Mouse (Mus musculus) embryonic facial prominence, embryonic 14.5 days (tissue): ENCODE measurements around the gene Gm20605. TPM values are rescaled to one million over a fixed set of nuclear protein-coding genes. Genes with fewer than 3 reads are reported as not detected.

Source experiments
- ATAC-seq: fragments of 200-750 bp; cut with Nextera tagmentation; 2 replicates; pipeline ENCODE4 v1.8.0; 2017; ENCODE audit warnings: low read depth, moderate number of reproducible peaks, moderate TSS enrichment
- DNase-seq: peaks from one replicate; pipeline ENCODE4 v3.0.0-alpha.2; 2015; ENCODE audit warnings: low spot score
- H3K27ac ChIP-seq: fragments of 300-500 bp; sonication (generic); replicated peaks from 2 replicates; pipeline ENCODE4 v1.5.1; 2014; ENCODE audit warnings: low read depth, mild to moderate bottlenecking, low read length, moderate library complexity
- H3K27me3 ChIP-seq: fragments of 300-500 bp; sonication (generic); replicated peaks from 2 replicates; pipeline ENCODE4 v1.6.1; 2014; ENCODE audit warnings: low read length; ENCODE audit not compliant: control insufficient read depth, insufficient read depth
- H3K36me3 ChIP-seq: fragments of 300-500 bp; sonication (generic); 2 replicates; pipeline ENCODE4 v1.6.1; 2014; ENCODE audit warnings: low read length, mixed read lengths; ENCODE audit not compliant: control insufficient read depth, insufficient read depth
- H3K4me1 ChIP-seq: fragments of 300-500 bp; sonication (generic); 2 replicates; pipeline ENCODE4 v1.6.1; 2014; ENCODE audit warnings: antibody characterized with exemption, low read length; ENCODE audit not compliant: control insufficient read depth, insufficient read depth
- H3K4me2 ChIP-seq: fragments of 300-500 bp; sonication (generic); 2 replicates; pipeline ENCODE4 v1.6.1; 2014; ENCODE audit warnings: low read depth, mild to moderate bottlenecking, low read length, moderate library complexity, mixed read lengths
- H3K4me3 ChIP-seq: fragments of 300-500 bp; sonication (generic); 2 replicates; pipeline ENCODE4 v1.5.1; 2014; ENCODE audit warnings: low read depth, mild to moderate bottlenecking, low read length
- H3K9ac ChIP-seq: fragments of 300-500 bp; sonication (generic); 2 replicates; pipeline ENCODE4 v1.6.1; 2014; ENCODE audit warnings: low read depth, mild to moderate bottlenecking, low read length, moderate library complexity, mixed read lengths
- H3K9me3 ChIP-seq: fragments of 300-500 bp; sonication (generic); 2 replicates; pipeline ENCODE4 v1.6.1; 2016; ENCODE audit warnings: low read length; ENCODE audit not compliant: control insufficient read depth
- WGBS: fragments of 180-500 bp; shearing (Covaris S2); extraction: QIAGEN DNeasy Blood & Tissue Kit; methylation state at CpG from one replicate; pipeline ENCODE4 v1.1.7; 2014; 5-methylcytosine and 5-hydroxymethylcytosine counted together
- polyA plus RNA-seq: library from polyadenylated mRNA; unstranded; fragments of >200 nt; fragmentation: Nextera tagmentation; extraction: Ambion mirVana; gene quantifications from 2 replicates; pipeline ENCODE4 v1.2.1, GENCODE M21; 2014

Gm20605 gene
- polyA plus RNA-seq, 1 experiment from 2014 or later: 6.4 TPM

DNA sequence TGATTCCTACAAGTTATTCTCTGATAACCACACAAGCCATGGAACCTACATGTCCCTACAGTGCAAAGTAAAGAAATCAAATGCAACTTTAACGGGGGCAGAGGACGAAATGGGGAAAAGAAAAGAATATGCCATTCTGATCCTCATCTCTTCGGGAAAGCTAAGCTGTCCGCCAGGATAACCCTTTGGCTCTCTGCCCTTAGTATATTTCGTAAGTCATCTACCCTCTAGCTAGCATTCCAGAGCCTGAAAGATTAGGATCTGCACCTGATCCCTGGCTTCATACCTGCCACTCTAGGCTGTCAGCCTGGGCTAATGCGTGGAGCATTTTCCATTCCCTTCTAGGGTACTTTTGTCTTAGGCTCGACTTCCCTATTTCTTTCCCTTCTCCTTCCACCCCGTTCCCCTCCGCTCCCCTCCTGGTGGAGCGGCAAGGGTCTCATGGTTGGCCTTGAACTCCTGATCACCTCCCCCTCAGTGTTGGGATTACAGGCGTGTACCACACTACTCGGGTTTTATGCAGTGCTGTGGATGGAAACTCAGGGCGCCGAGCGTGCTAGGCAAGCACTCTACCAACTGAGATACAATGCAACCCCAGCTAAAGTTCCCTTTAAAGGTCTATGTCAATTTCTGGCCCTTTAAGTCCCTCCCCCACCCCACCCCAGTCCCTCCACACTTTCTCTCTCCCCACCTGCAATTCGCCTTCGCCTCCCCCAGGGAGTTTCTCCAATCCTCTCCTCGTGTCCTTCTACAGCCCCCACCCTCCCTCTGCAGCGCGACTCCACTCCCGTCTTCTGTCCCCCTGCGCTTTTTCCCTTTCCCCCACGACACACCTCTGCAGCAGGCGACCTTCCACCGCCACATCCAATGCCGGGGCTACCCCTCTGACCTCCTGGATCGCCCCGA lies 54.7 kb downstream of the Gm20605 start:
- no peaks in the 10 kb centered on the region for H3K27me3 ChIP-seq
- DNase-seq (no peak), ATAC-seq (no peak)
- WGBS: 10% methylated on average over 28 of the region's 28 CpGs
- peak overlapping the region; percentile 52; the same call in 1 of the 2 replicates for H3K27ac ChIP-seq
- H3K9ac ChIP-seq: peak overlapping the region; percentile 71
- H3K4me1 ChIP-seq: peaks cover 10% of the 10 kb centered on the region
- H3K9me3 ChIP-seq: no peaks in the 10 kb centered on the region
- H3K36me3 ChIP-seq: 0 out of 2 replicates have a peak, but pooled peaks cover 7% of the 10 kb centered on the region
- H3K4me3 ChIP-seq: peak overlapping the region; percentile 72
- H3K4me2 ChIP-seq: peak overlapping the region; percentile 95

DNA sequence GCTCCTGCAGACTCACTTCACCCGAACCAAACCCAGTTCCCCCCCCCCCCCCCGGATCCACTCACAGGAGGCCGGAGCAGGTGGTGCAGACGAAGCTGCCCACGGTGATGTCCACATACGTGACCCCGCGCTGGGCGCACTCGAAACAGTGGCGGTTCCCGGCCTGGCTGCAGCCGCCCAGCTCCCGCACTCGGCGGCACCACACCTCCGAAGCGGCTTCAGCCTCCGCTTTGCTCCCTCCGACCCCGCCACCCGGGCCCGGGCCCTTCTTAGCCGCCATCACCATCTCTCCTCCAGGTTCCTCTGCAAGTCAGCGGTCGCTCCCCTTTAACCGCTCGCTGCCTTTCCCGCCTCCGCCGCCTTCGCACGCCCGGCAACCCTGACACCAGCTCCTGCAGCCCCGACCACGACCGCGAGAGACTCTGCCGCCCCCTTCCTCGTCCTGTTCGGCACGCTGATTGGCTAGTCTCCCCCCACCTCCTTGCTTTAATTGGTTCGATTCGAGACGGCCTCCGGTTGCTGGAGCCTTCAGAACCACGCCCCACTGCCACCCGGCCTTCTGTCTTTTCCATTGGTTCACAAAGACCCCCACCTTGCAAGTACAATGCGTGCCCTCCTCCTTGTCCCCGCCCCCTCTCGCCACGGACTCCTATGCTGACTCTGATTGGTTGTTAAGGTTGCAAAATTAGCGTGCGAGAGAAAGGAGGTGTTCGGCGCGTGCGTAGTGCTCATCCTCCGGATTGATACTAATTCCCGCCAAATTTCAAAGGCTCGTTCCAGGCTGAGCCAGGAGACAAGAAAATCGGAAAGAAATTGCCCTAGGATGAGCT lies 55.5 kb downstream of the Gm20605 start, which contains the start of gene Agfg2:
TSS of gene Agfg2 (minus strand) at position 433 of the 830 bp plus-strand sequence.
- under 1% methylated on average over 57 of the region's 62 CpGs for WGBS
- Histone ChIP-seq H3K4me3 (peak within 1 kb of the TSS; percentile 72), H3K27me3 (no peaks in the 10 kb centered on the region), H3K9ac (peak within 1 kb of the TSS; percentile 71), H3K4me1 (peaks cover 10% of the 10 kb centered on the region), H3K4me2 (peak within 1 kb of the TSS; percentile 95), H3K9me3 (no peaks in the 10 kb centered on the region), H3K36me3 (0 out of 2 replicates have a peak, but pooled peaks cover 7% of the 10 kb centered on the region), H3K27ac (peak within 1 kb of the TSS; percentile 52; the same call in 1 of the 2 replicates)
- DNase-seq: peak; percentile 100
- ATAC-seq: peak; percentile 98

- Histone ChIP-seq H3K27me3 (no peaks in the 10 kb centered on the region), H3K4me2 (no peak overlapping the region), H3K27ac (no peak overlapping the region), H3K9ac (no peak overlapping the region), H3K36me3 (0 out of 2 replicates have a peak, but pooled peaks cover 7% of the 10 kb centered on the region), H3K9me3 (no peaks in the 10 kb centered on the region), H3K4me1 (peaks cover 10% of the 10 kb centered on the region), H3K4me3 (no peak overlapping the region)
- ATAC-seq (no peak), DNase-seq (no peak)
- 91% methylated on average over 3 of the region's 3 CpGs for WGBS
Measured at GRCm38 (mm10) chr5:137685653-137686052, 56.7 kb downstream of the Gm20605 start.

DNA sequence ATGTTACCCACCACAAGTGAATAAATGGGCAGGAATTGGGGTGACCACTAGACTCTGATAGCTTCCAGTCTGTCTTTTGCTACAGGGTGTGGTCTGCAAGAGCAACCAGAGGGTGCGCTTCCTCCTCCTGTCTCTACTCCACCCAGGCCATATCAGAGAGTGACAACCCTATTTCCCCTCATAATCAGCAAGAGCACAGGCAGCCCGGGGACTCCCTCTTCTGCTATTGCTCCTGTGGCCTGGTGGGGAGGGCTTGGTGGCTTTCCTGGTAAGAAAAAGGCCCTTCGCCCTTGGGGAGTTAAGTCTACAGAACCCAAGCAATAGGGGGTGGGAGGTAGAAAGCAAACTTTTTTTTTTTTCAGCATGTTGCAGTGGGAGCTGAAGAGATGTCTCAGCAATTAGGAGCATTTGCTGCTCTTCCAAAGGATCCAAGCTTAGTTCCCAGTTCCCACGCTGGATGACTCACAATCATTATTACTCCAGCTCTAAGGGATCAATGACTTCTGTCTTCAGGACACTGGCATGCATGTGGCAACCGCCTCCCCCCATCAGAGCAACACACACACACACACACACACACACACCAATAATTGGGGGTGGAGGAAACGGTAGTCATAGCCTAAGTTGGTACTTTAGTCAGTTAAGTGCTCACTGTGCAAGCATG lies 57.3 kb downstream of the Gm20605 start:
- H3K9ac ChIP-seq: no peak overlapping the region
- no peaks in the 10 kb centered on the region for H3K9me3 ChIP-seq
- WGBS: 82% methylated on average over 6 of the region's 6 CpGs
- H3K4me1 ChIP-seq: peaks cover 10% of the 10 kb centered on the region
- ATAC-seq (no peak), DNase-seq (no peak)
- no peak overlapping the region for H3K4me3 ChIP-seq
- 0 out of 2 replicates have a peak, but pooled peaks cover 4% of the 10 kb centered on the region for H3K36me3 ChIP-seq
- H3K4me2 ChIP-seq: no peak overlapping the region
- no peak overlapping the region for H3K27ac ChIP-seq
- H3K27me3 ChIP-seq: no peaks in the 10 kb centered on the region

- no peak overlapping the region for H3K27ac ChIP-seq
- no peak overlapping the region for H3K4me2 ChIP-seq
- no peaks in the 10 kb centered on the region for H3K4me1 ChIP-seq
- H3K9me3 ChIP-seq: no peaks in the 10 kb centered on the region
- H3K27me3 ChIP-seq: no peaks in the 10 kb centered on the region
- H3K9ac ChIP-seq: no peak overlapping the region
- 81% methylated on average over 3 of the region's 3 CpGs for WGBS
- H3K4me3 ChIP-seq: no peak overlapping the region
- no peaks in the 10 kb centered on the region for H3K36me3 ChIP-seq
- ATAC-seq (no peak), DNase-seq (no peak)
Measured at GRCm38 (mm10) chr5:137689974-137690373, 61.0 kb downstream of the Gm20605 start.

DNA sequence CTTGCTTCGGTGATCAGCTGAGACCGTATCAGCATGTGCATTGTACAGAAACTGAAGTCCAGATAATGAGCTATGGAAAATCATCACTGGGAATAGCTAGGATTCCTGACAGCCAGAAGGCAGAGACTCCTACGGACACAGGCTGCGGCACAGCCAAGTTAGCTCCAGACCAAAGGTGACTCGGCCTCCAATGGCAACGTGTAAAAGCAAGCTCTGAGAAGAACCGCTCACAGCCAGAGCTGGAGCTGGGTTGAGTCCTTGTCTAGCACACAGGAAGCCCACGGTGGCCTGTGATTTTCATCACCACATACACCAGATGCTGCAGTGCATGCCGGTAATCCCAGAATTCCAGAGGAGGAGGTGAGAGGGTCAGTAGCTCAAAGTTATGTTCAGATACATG lies 61.6 kb downstream of the Gm20605 start:
- Histone ChIP-seq H3K4me2 (no peak overlapping the region), H3K9ac (no peak overlapping the region), H3K4me3 (no peak overlapping the region), H3K27me3 (no peaks in the 10 kb centered on the region), H3K9me3 (no peaks in the 10 kb centered on the region), H3K27ac (no peak overlapping the region), H3K4me1 (no peaks in the 10 kb centered on the region), H3K36me3 (no peaks in the 10 kb centered on the region)
- ATAC-seq (no peak), DNase-seq (no peak)
- WGBS: 56% methylated on average over 9 of the region's 9 CpGs

DNA sequence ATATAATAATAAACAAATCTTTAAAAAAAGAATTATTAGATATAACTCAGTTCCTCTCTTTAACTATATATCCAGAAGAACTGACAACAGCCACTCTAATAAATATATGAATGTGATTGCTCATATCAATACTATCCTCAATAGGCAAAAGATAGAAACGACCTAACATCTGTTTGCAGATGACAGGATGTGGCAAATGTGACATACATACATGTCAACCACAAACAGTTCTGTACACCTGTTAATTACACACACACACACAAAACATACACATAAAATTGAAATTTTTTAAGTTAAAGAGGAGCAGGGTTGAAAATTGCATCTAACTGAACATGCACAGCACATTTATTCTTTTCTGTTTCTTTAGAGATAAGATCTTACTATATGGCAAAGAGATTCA lies 62.9 kb downstream of the Gm20605 start:
- H3K27me3 ChIP-seq: no peaks in the 10 kb centered on the region
- 70% methylated on average over 1 of the region's 1 CpGs for WGBS
- DNase-seq: no peak
- H3K4me2 ChIP-seq: no peak overlapping the region
- H3K9me3 ChIP-seq: no peaks in the 10 kb centered on the region
- ATAC-seq: no peak
- H3K4me1 ChIP-seq: no peaks in the 10 kb centered on the region
- no peak overlapping the region for H3K9ac ChIP-seq
- no peak overlapping the region for H3K4me3 ChIP-seq
- H3K27ac ChIP-seq: no peak overlapping the region
- no peaks in the 10 kb centered on the region for H3K36me3 ChIP-seq
